Mouse (Mus musculus): ENCODE measurements around the gene Rec114. TPM values are rescaled to one million over a fixed set of nuclear protein-coding genes. Genes with fewer than 3 reads are reported as not detected.

The Rec114 gene
- total RNA-seq, 1 experiment from 2014 or later = not detected

- DNase-seq = no peak
These were observed 26.9 kb downstream of the Rec114 start for GRCm38 (mm10) chr9:58716886-58717285.

- DNase-seq = no peak
These were observed 33.1 kb downstream of the Rec114 start for GRCm38 (mm10) chr9:58710642-58711041.

GRCm38 (mm10) chr9:58709939-58710338, 33.8 kb downstream of the Rec114 start:
- DNase-seq = peak; percentile 67

GRCm38 (mm10) chr9:58707796-58708195, 36.0 kb downstream of the Rec114 start:
- DNase-seq = no peak

- DNase-seq = no peak
These were observed 37.7 kb downstream of the Rec114 start for GRCm38 (mm10) chr9:58706024-58706423.

GRCm38 (mm10) chr9:58703766-58704165, 40.0 kb downstream of the Rec114 start:
- no peak for DNase-seq

- DNase-seq = no peak
These were observed 42.0 kb downstream of the Rec114 start for GRCm38 (mm10) chr9:58701751-58702150.

- DNase-seq = no peak
These were observed 45.3 kb downstream of the Rec114 start for GRCm38 (mm10) chr9:58698486-58698885.

- DNase-seq = no peak
These were observed 52.3 kb downstream of the Rec114 start for GRCm38 (mm10) chr9:58691471-58691870.

- DNase-seq = no peak
These were observed 53.1 kb downstream of the Rec114 start for GRCm38 (mm10) chr9:58690701-58691100.

- DNase-seq = no peak
These were observed 55.7 kb downstream of the Rec114 start for GRCm38 (mm10) chr9:58688076-58688475.

- no peak for DNase-seq
These were observed 58.5 kb downstream of the Rec114 start for GRCm38 (mm10) chr9:58685290-58685689.

GRCm38 (mm10) chr9:58683372-58683771, 60.4 kb downstream of the Rec114 start:
- DNase-seq = no peak

- DNase-seq = no peak
These were observed 61.7 kb downstream of the Rec114 start for GRCm38 (mm10) chr9:58682106-58682505.

- no peak for DNase-seq
These were observed 62.4 kb downstream of the Rec114 start for GRCm38 (mm10) chr9:58681411-58681810.

- no peak for DNase-seq
These were observed 68.4 kb downstream of the Rec114 start for GRCm38 (mm10) chr9:58675371-58675770.

GRCm38 (mm10) chr9:58674736-58675135, 69.0 kb downstream of the Rec114 start:
- no peak for DNase-seq

GRCm38 (mm10) chr9:58672474-58672873, 71.3 kb downstream of the Rec114 start:
- DNase-seq = peak; percentile 33

GRCm38 (mm10) chr9:58669819-58670218, 73.9 kb downstream of the Rec114 start:
- no peak for DNase-seq

GRCm38 (mm10) chr9:58669071-58669470, 74.7 kb downstream of the Rec114 start:
- DNase-seq = peak; percentile 28

GRCm38 (mm10) chr9:58668171-58668570, 75.6 kb downstream of the Rec114 start:
- no peak for DNase-seq

- DNase-seq = no peak
These were observed 76.5 kb downstream of the Rec114 start for GRCm38 (mm10) chr9:58667244-58667643.

GRCm38 (mm10) chr9:58666191-58666590, 77.6 kb downstream of the Rec114 start:
- no peak for DNase-seq

GRCm38 (mm10) chr9:58665492-58665891, 78.3 kb downstream of the Rec114 start:
- no peak for DNase-seq

- no peak for DNase-seq
These were observed 81.0 kb downstream of the Rec114 start for GRCm38 (mm10) chr9:58662791-58663190.
